In genomic region chr13:55473076-55473831, GRCm38 (mm10) we compare ENCODE assay signal across 8 mouse cellular contexts. TPM values are rescaled to one million over a fixed set of nuclear protein-coding genes. Genes with fewer than 3 reads are reported as not detected.
DNase-seq lines count a peak whose midpoint lies in the region; ATAC-seq and TF ChIP-seq lines count a peak whose summit lies in the region.

No protein-coding gene starts in this region.

- H3K4me2 ChIP-seq in forebrain, postnatal 0 days (ENCODE audit: low read depth), result peak overlapping the region; percentile 84
- H3K4me2 ChIP-seq in liver, embryonic 15.5 days, result peak overlapping the region; percentile 91

- H3K4me1 ChIP-seq in forebrain, postnatal 0 days (ENCODE audit: insufficient read depth), result peaks cover 26% of the 10 kb centered on the region
- H3K4me1 ChIP-seq in liver, embryonic 15.5 days (replicated peaks), result peaks cover 27% of the 10 kb centered on the region

- peak; percentile 50 for TF ChIP-seq CTCF in layer of hippocampus, adult 2 months (conservative IDR thresholded peaks at IDR 0.05)
- TF ChIP-seq CTCF in forebrain, postnatal 0 days (IDR thresholded peaks at IDR 0.05; ENCODE audit: low read depth), result peak; percentile 54

- no peaks in the 10 kb centered on the region for H3K27me3 ChIP-seq in forebrain, postnatal 0 days (ENCODE audit: insufficient read depth, low read length)
- peaks cover 86% of the 10 kb centered on the region for H3K27me3 ChIP-seq in liver, embryonic 15.5 days

- peaks cover 49% of the 10 kb centered on the region for H3K36me3 ChIP-seq in forebrain, postnatal 0 days (ENCODE audit: insufficient read depth)
- H3K36me3 ChIP-seq in liver, embryonic 15.5 days (replicated peaks), result no peaks in the 10 kb centered on the region

- no peak for DNase-seq in layer of hippocampus, adult 2 months (ENCODE audit: low spot score in 2 of 2)
- no peak for DNase-seq in layer of hippocampus, postnatal 14 days (ENCODE audit: low spot score in 2 of 2)
- peak; percentile 39 for DNase-seq in T-cell, adult 2 months (ENCODE audit: low spot score)
- DNase-seq in forebrain, postnatal 0 days, result peak; percentile 54
- DNase-seq in thymus, postnatal 0 days (ENCODE audit: low spot score), result peak; percentile 49
- DNase-seq in left cerebral cortex, postnatal 4 days, result no peak

- 26% methylated on average over 18 of the region's 18 CpGs for WGBS in forebrain, postnatal 0 days
- WGBS in liver, embryonic 15.5 days (ENCODE audit: insufficient replicate concordance), result 17% methylated on average over 18 of the region's 18 CpGs

- H3K9me3 ChIP-seq in forebrain, postnatal 0 days (ENCODE audit: low read length), result no peaks in the 10 kb centered on the region
- H3K9me3 ChIP-seq in liver, embryonic 15.5 days (replicated peaks), result no peaks in the 10 kb centered on the region

- peak overlapping the region; percentile 72 for H3K9ac ChIP-seq in forebrain, postnatal 0 days
- H3K9ac ChIP-seq in liver, embryonic 15.5 days, result no peak overlapping the region

- peak overlapping the region; percentile 99 for H3K27ac ChIP-seq in layer of hippocampus, adult 2 months
- peak overlapping the region; percentile 88 for H3K27ac ChIP-seq in forebrain, postnatal 0 days (ENCODE audit: low read depth, low read length)
- H3K27ac ChIP-seq in liver, embryonic 15.5 days (replicated peaks), result no peak overlapping the region

- intact Hi-C loops in left cerebral cortex, postnatal 4 days (cut with DNase I), result no loop called here

- H3K4me3 ChIP-seq in layer of hippocampus, adult 2 months, result peak overlapping the region; percentile 65
- H3K4me3 ChIP-seq in forebrain, postnatal 0 days (ENCODE audit: low read depth, low read length), result peak overlapping the region; percentile 45
- peak overlapping the region; percentile 59 for H3K4me3 ChIP-seq in liver, embryonic 15.5 days (replicated peaks)

- ATAC-seq in forebrain, postnatal 0 days, result no peak
- ATAC-seq in liver, embryonic 15.5 days (ENCODE audit: insufficient read depth), result no peak
- ATAC-seq in cerebellum, adult (ENCODE audit: insufficient number of reproducible peaks, low FRiP score, low TSS enrichment), result no peak

RNA-seq across cellular contexts. Expression of gene Prr7, which starts 9.2 kb away (rescaled TPM):
- total RNA-seq in layer of hippocampus, adult 2 months (2021), result 10 to 100 TPM; 83.0 to 84.5 TPM
- total RNA-seq in layer of hippocampus, postnatal 14 days (2021), result 10 to 100 TPM; 89.9 to 92.7 TPM
- total RNA-seq in forebrain, postnatal 0 days (2014; rRNA removed), result 108 and 118 TPM in 2 replicates
- 7.8 and 8.7 TPM in 2 replicates for polyA plus RNA-seq in forebrain, postnatal 0 days (2015; fragmentation: Nextera tagmentation; extraction: Ambion mirVana)
- not detected in 2 replicates for polyA plus RNA-seq in liver, embryonic 15.5 days (2015; fragmentation: Nextera tagmentation; extraction: Ambion mirVana)
- polyA plus RNA-seq in thymus, postnatal 0 days (2015; fragmentation: Nextera tagmentation; extraction: Ambion mirVana), result 0.27 and 0.46 TPM in 2 replicates
- total RNA-seq in left cerebral cortex, postnatal 4 days (2021), result 10 to 100 TPM; 86.0 to 87.5 TPM

RNA-seq across cellular contexts. Expression of gene Dbn1, which starts 14.7 kb away (rescaled TPM):
- 100 to 1,000 TPM; 396 to 403 TPM for total RNA-seq in layer of hippocampus, adult 2 months (2021)
- 100 to 1,000 TPM; 335 to 353 TPM for total RNA-seq in layer of hippocampus, postnatal 14 days (2021)
- 545 and 619 TPM in 2 replicates for total RNA-seq in forebrain, postnatal 0 days (2014; rRNA removed)
- polyA plus RNA-seq in forebrain, postnatal 0 days (2015; fragmentation: Nextera tagmentation; extraction: Ambion mirVana), result 603 and 619 TPM in 2 replicates
- polyA plus RNA-seq in liver, embryonic 15.5 days (2015; fragmentation: Nextera tagmentation; extraction: Ambion mirVana), result 7.5 and 7.6 TPM in 2 replicates
- 8.4 and 9.3 TPM in 2 replicates for polyA plus RNA-seq in thymus, postnatal 0 days (2015; fragmentation: Nextera tagmentation; extraction: Ambion mirVana)
- total RNA-seq in left cerebral cortex, postnatal 4 days (2021), result 100 to 1,000 TPM; 623 to 643 TPM

RNA-seq across cellular contexts. Expression of gene Grk6, which starts 28.4 kb away (rescaled TPM):
- total RNA-seq in layer of hippocampus, adult 2 months (2021), result 10 to 100 TPM; 64.8 to 65.8 TPM
- total RNA-seq in layer of hippocampus, postnatal 14 days (2021), result 10 to 100 TPM; 74.2 to 76.8 TPM
- 79.5 and 88.2 TPM in 2 replicates for total RNA-seq in forebrain, postnatal 0 days (2014; rRNA removed)
- 38.5 and 40.8 TPM in 2 replicates for polyA plus RNA-seq in forebrain, postnatal 0 days (2015; fragmentation: Nextera tagmentation; extraction: Ambion mirVana)
- polyA plus RNA-seq in liver, embryonic 15.5 days (2015; fragmentation: Nextera tagmentation; extraction: Ambion mirVana), result 24.3 and 27.6 TPM in 2 replicates
- 76.9 and 87.8 TPM in 2 replicates for polyA plus RNA-seq in thymus, postnatal 0 days (2015; fragmentation: Nextera tagmentation; extraction: Ambion mirVana)
- total RNA-seq in left cerebral cortex, postnatal 4 days (2021), result 10 to 100 TPM; 73.8 to 78.8 TPM

RNA-seq across cellular contexts. Expression of gene Pdlim7, which starts 40.2 kb away (rescaled TPM):
- 10 to 100 TPM; 97.4 to 99.9 TPM for total RNA-seq in layer of hippocampus, adult 2 months (2021)
- 10 to 100 TPM; 69.4 to 78.9 TPM for total RNA-seq in layer of hippocampus, postnatal 14 days (2021)
- 26.6 and 36.7 TPM in 2 replicates for total RNA-seq in forebrain, postnatal 0 days (2014; rRNA removed)
- 114 and 115 TPM in 2 replicates for polyA plus RNA-seq in forebrain, postnatal 0 days (2015; fragmentation: Nextera tagmentation; extraction: Ambion mirVana)
- 25.2 and 29.5 TPM in 2 replicates for polyA plus RNA-seq in liver, embryonic 15.5 days (2015; fragmentation: Nextera tagmentation; extraction: Ambion mirVana)
- 37.5 and 39.4 TPM in 2 replicates for polyA plus RNA-seq in thymus, postnatal 0 days (2015; fragmentation: Nextera tagmentation; extraction: Ambion mirVana)
- total RNA-seq in left cerebral cortex, postnatal 4 days (2021), result 10 to 100 TPM; 62.5 to 66.8 TPM

RNA-seq across cellular contexts. Expression of gene F12, which starts 46.7 kb away (rescaled TPM):
- total RNA-seq in layer of hippocampus, adult 2 months (2021), result under 1 TPM; 0.44 to 0.93 TPM
- total RNA-seq in layer of hippocampus, postnatal 14 days (2021), result under 1 TPM; 0.32 to 0.69 TPM
- 0.15 TPM in 1 of 2 replicates, not detected in the other for total RNA-seq in forebrain, postnatal 0 days (2014; rRNA removed)
- polyA plus RNA-seq in forebrain, postnatal 0 days (2015; fragmentation: Nextera tagmentation; extraction: Ambion mirVana), result 0.45 and 0.51 TPM in 2 replicates
- 118 and 151 TPM in 2 replicates for polyA plus RNA-seq in liver, embryonic 15.5 days (2015; fragmentation: Nextera tagmentation; extraction: Ambion mirVana)
- 0.12 TPM in 1 of 2 replicates, not detected in the other for polyA plus RNA-seq in thymus, postnatal 0 days (2015; fragmentation: Nextera tagmentation; extraction: Ambion mirVana)
- under 1 TPM; 0.30 to 0.38 TPM for total RNA-seq in left cerebral cortex, postnatal 4 days (2021)

Comparison
In these comparisons a context has a peak if more than half of its experiments do, and no peak if none do; other contexts are left out.
1. DNase-seq: peak in T-cell, adult 2 months (single experiment), forebrain, postnatal 0 days (single experiment) and thymus, postnatal 0 days (single experiment); none in layer of hippocampus, adult 2 months (0 of 2), layer of hippocampus, postnatal 14 days (0 of 2) and left cerebral cortex, postnatal 4 days (single experiment).
2. Peak in every context shown above with its lines, with median percentiles within 50 percentile points of each other: H3K4me3 ChIP-seq.